Mouse (Mus musculus): ENCODE measurements at regions not wholly inside any gene's neighbourhood (a gene's known extent, or its start where the extent isn't known, plus 50 kb on each side); places are given as distances from the start of the nearest gene placed in this dataset.

GRCm38 (mm10) chr11:19774010-19774409 lies 150.2 kb upstream of the Spred2 start:
- Histone ChIP-seq H3K4me3 (ENCODE audit: low read depth, low read length) (no peak overlapping the region), H3K36me3 (ENCODE audit: control insufficient read depth, insufficient read depth, low read length, poor library complexity, severe bottlenecking) (no peaks in the 10 kb centered on the region), H3K27me3 (ENCODE audit: control insufficient read depth, insufficient read depth, low read length, poor library complexity, severe bottlenecking) (no peaks in the 10 kb centered on the region), H3K27ac (ENCODE audit: insufficient read depth, low read length) (no peak overlapping the region), H3K9ac (ENCODE audit: low read depth, poor library complexity, severe bottlenecking) (no peak overlapping the region), H3K9me3 (replicated peaks; ENCODE audit: control insufficient read depth, insufficient read depth, low read length, poor library complexity, severe bottlenecking) (no peaks in the 10 kb centered on the region), H3K4me1 (ENCODE audit: control insufficient read depth, insufficient read depth, low read length) (no peaks in the 10 kb centered on the region)
- no peak for TF ChIP-seq EP300 (IDR thresholded peaks at IDR 0.05; ENCODE audit: insufficient read depth, low read depth, low read length)
- TF ChIP-seq CTCF (IDR thresholded peaks at IDR 0.05; ENCODE audit: low read depth, low read length): no peak
- TF ChIP-seq POLR2A (IDR thresholded peaks at IDR 0.05; ENCODE audit: insufficient read depth, low read length): no peak

DNA sequence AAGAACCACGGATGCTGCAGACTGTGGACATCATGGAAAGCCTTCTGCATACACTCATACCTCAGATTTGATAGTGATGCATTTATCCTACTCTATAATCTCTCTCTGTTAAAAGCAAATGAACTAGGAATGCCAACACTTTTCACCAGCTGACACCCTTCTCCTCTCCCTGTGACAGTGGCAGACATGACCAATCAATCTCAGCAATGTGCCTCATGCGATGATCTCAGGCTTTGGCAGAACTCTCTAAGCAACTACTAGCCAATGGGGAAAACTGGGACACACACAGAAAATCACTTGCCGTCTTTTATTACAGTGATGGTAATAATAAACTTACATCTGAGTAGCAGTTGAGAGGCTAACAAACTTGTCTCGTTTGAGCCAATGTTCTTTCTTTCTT lies 148.4 kb upstream of the Spred2 start:
- Histone ChIP-seq H3K27ac (ENCODE audit: insufficient read depth, low read length) (no peak overlapping the region), H3K4me1 (ENCODE audit: control insufficient read depth, insufficient read depth, low read length) (no peaks in the 10 kb centered on the region), H3K36me3 (ENCODE audit: control insufficient read depth, insufficient read depth, low read length, poor library complexity, severe bottlenecking) (no peaks in the 10 kb centered on the region), H3K9ac (ENCODE audit: low read depth, poor library complexity, severe bottlenecking) (no peak overlapping the region), H3K9me3 (replicated peaks; ENCODE audit: control insufficient read depth, insufficient read depth, low read length, poor library complexity, severe bottlenecking) (no peaks in the 10 kb centered on the region), H3K27me3 (ENCODE audit: control insufficient read depth, insufficient read depth, low read length, poor library complexity, severe bottlenecking) (no peaks in the 10 kb centered on the region), H3K4me3 (ENCODE audit: low read depth, low read length) (no peak overlapping the region)
- TF ChIP-seq EP300 (IDR thresholded peaks at IDR 0.05; ENCODE audit: insufficient read depth, low read depth, low read length) (no peak), POLR2A (IDR thresholded peaks at IDR 0.05; ENCODE audit: insufficient read depth, low read length) (no peak), CTCF (IDR thresholded peaks at IDR 0.05; ENCODE audit: low read depth, low read length) (no peak)

DNA sequence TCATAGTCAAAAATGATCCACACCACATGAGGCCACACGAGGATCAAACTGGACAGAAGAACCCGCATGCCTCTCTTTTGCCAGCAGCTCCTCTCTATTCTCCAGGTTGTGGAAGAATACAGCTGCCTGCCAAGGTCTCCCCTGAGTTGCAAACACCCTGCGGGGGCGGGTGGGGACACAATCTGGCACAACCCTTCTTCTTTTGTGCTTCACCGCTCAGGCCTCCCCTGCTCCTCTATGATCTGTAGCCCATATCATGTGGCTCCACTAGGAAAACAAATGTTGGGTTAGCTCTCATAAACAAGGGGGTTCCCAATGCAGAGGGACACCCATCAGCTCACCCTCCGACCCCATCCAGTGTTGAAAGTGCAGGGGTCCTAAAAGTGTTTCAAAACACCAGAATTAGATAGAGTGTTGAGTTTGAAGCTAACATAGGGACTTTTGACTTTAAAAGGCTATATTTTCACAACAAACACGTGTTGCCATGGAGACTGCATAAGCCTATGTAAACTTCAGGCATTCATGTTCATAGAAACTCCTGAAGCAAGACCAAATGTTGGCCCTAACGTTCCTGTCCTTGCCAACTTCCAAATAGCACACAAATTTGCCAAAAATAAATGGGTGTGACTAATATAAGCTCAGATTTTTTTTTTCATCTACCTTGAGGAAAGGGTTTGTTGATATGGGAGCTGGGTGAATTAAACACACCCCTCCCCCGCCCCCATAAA lies 147.5 kb upstream of the Spred2 start:
- no peak overlapping the region for H3K9ac ChIP-seq (ENCODE audit: low read depth, poor library complexity, severe bottlenecking)
- H3K4me3 ChIP-seq (ENCODE audit: low read depth, low read length): no peak overlapping the region
- H3K27me3 ChIP-seq (ENCODE audit: control insufficient read depth, insufficient read depth, low read length, poor library complexity, severe bottlenecking): no peaks in the 10 kb centered on the region
- H3K4me1 ChIP-seq (ENCODE audit: control insufficient read depth, insufficient read depth, low read length): no peaks in the 10 kb centered on the region
- no peaks in the 10 kb centered on the region for H3K36me3 ChIP-seq (ENCODE audit: control insufficient read depth, insufficient read depth, low read length, poor library complexity, severe bottlenecking)
- no peaks in the 10 kb centered on the region for H3K9me3 ChIP-seq (replicated peaks; ENCODE audit: control insufficient read depth, insufficient read depth, low read length, poor library complexity, severe bottlenecking)
- no peak overlapping the region for H3K27ac ChIP-seq (ENCODE audit: insufficient read depth, low read length)
- TF ChIP-seq EP300 (IDR thresholded peaks at IDR 0.05; ENCODE audit: insufficient read depth, low read depth, low read length) (no peak), POLR2A (IDR thresholded peaks at IDR 0.05; ENCODE audit: insufficient read depth, low read length) (no peak), CTCF (IDR thresholded peaks at IDR 0.05; ENCODE audit: low read depth, low read length) (no peak)

DNA sequence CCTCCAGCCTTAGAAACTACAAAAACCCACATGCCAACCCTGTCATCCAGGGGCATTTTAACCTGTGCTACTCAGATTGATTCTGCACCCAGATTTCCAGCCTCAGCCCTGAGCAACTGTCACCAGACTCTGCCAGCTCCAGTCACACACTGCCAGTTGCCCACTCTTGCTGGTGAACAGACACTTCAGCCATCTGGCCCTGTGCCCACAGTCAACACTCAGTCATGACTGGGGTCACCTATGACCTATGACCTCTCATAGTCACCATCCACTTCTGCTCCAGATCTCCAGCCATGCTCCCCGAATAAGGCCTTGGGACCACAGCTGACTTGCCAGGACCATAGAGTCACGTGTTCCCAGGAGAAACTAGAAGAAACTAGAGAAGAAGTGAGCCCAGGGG lies 146.0 kb upstream of the Spred2 start:
- Histone ChIP-seq H3K4me3 (ENCODE audit: low read depth, low read length) (no peak overlapping the region), H3K4me1 (ENCODE audit: control insufficient read depth, insufficient read depth, low read length) (no peaks in the 10 kb centered on the region), H3K9me3 (replicated peaks; ENCODE audit: control insufficient read depth, insufficient read depth, low read length, poor library complexity, severe bottlenecking) (no peaks in the 10 kb centered on the region), H3K36me3 (ENCODE audit: control insufficient read depth, insufficient read depth, low read length, poor library complexity, severe bottlenecking) (no peaks in the 10 kb centered on the region), H3K27ac (ENCODE audit: insufficient read depth, low read length) (no peak overlapping the region), H3K27me3 (ENCODE audit: control insufficient read depth, insufficient read depth, low read length, poor library complexity, severe bottlenecking) (no peaks in the 10 kb centered on the region), H3K9ac (ENCODE audit: low read depth, poor library complexity, severe bottlenecking) (no peak overlapping the region)
- TF ChIP-seq CTCF (IDR thresholded peaks at IDR 0.05; ENCODE audit: low read depth, low read length) (no peak), POLR2A (IDR thresholded peaks at IDR 0.05; ENCODE audit: insufficient read depth, low read length) (no peak), EP300 (IDR thresholded peaks at IDR 0.05; ENCODE audit: insufficient read depth, low read depth, low read length) (no peak)

GRCm38 (mm10) chr11:19785110-19785509 lies 139.1 kb upstream of the Spred2 start:
- no peak overlapping the region for H3K9ac ChIP-seq (ENCODE audit: low read depth, poor library complexity, severe bottlenecking)
- no peak overlapping the region for H3K27ac ChIP-seq (ENCODE audit: insufficient read depth, low read length)
- H3K9me3 ChIP-seq (replicated peaks; ENCODE audit: control insufficient read depth, insufficient read depth, low read length, poor library complexity, severe bottlenecking): peaks cover 24% of the 10 kb centered on the region
- no peaks in the 10 kb centered on the region; the same call in 1 of the 2 replicates for H3K27me3 ChIP-seq (ENCODE audit: control insufficient read depth, insufficient read depth, low read length, poor library complexity, severe bottlenecking)
- H3K4me1 ChIP-seq (ENCODE audit: control insufficient read depth, insufficient read depth, low read length): no peaks in the 10 kb centered on the region
- TF ChIP-seq CTCF (IDR thresholded peaks at IDR 0.05; ENCODE audit: low read depth, low read length) (no peak), EP300 (IDR thresholded peaks at IDR 0.05; ENCODE audit: insufficient read depth, low read depth, low read length) (no peak), POLR2A (IDR thresholded peaks at IDR 0.05; ENCODE audit: insufficient read depth, low read length) (no peak)
- no peaks in the 10 kb centered on the region for H3K36me3 ChIP-seq (ENCODE audit: control insufficient read depth, insufficient read depth, low read length, poor library complexity, severe bottlenecking)
- H3K4me3 ChIP-seq (ENCODE audit: low read depth, low read length): no peak overlapping the region

GRCm38 (mm10) chr11:19796950-19797670 lies 127.1 kb upstream of the Spred2 start:
- Histone ChIP-seq H3K27ac (ENCODE audit: insufficient read depth, low read length) (no peak overlapping the region), H3K27me3 (ENCODE audit: control insufficient read depth, insufficient read depth, low read length, poor library complexity, severe bottlenecking) (no peaks in the 10 kb centered on the region), H3K9ac (ENCODE audit: low read depth, poor library complexity, severe bottlenecking) (no peak overlapping the region), H3K36me3 (ENCODE audit: control insufficient read depth, insufficient read depth, low read length, poor library complexity, severe bottlenecking) (no peaks in the 10 kb centered on the region), H3K4me3 (ENCODE audit: low read depth, low read length) (no peak overlapping the region), H3K9me3 (replicated peaks; ENCODE audit: control insufficient read depth, insufficient read depth, low read length, poor library complexity, severe bottlenecking) (peaks cover 22% of the 10 kb centered on the region), H3K4me1 (ENCODE audit: control insufficient read depth, insufficient read depth, low read length) (no peaks in the 10 kb centered on the region)
- TF ChIP-seq CTCF (IDR thresholded peaks at IDR 0.05; ENCODE audit: low read depth, low read length) (no peak), POLR2A (IDR thresholded peaks at IDR 0.05; ENCODE audit: insufficient read depth, low read length) (no peak), EP300 (IDR thresholded peaks at IDR 0.05; ENCODE audit: insufficient read depth, low read depth, low read length) (no peak)
